Mouse (Mus musculus) ovary, postnatal 14 days (tissue): ENCODE data around the gene Pcbp4.
A peak's percentile ranks its signal among the peaks of the same experiment; 100 is the strongest.

ENCODE experiments used
- DNase-seq: peaks from one replicate; pipeline ENCODE4 v3.0.0; 2022; ENCODE audit warnings: low spot score

Gene Pcbp4

GRCm38 (mm10) chr9:106464751-106465541 lies 11.9 kb downstream of the Pcbp4 start:
- peak; percentile 38 for DNase-seq

DNA sequence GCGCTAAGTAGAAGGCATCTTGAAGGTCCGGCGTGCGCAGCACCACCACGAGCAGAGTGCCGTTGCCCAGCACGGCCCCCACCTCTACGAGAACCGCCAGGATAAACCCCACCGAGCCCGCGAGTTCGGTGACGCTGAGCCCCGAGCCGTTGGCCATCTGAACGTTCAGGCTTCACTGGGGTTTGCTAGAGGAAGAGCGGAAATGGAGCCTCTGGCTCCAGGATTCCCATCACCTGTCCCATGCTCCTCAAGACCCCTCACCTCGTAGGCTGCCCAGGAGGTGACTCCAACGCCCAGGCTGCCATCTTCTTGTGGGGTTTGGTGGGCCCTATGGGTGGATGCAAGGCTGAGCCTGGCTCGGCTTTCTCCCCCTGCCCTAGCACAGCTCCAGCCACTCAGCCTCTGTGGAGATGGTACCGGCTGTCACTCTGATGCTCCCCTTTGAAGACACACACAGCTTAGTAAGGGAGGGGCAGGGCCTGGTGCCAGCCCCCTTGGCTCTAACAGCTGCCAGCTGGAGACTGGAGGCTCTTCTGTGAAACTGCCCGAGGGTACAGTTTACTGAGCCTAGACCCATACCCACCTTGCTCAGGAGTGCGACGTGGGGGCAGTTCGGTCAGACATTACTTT lies 12.6 kb downstream of the Pcbp4 start, which contains the start of gene Gpr62:
TSS of gene Gpr62 (minus strand) at position 368 of the 630 bp plus-strand sequence.
- no peak for DNase-seq

DNA sequence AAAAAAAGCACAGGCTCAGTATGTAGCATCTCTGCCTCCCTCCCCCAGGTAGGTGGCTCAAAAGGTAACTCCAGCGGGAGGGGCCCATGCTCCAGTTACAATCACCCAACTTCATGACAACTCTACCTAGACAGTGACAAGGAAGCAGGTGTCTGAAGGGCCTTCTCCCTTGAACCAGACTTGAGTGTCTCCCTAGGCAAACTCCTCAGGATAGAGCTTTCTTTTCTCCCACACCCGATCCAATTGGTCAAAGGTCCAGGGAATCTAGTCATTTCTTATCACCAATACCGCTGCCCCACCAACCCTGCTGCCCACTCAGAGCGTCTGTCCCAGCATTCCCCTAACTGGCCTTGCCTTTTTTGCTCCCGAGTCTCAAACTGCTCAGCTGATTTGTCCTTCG lies 13.6 kb downstream of the Pcbp4 start:
- no peak for DNase-seq

DNA sequence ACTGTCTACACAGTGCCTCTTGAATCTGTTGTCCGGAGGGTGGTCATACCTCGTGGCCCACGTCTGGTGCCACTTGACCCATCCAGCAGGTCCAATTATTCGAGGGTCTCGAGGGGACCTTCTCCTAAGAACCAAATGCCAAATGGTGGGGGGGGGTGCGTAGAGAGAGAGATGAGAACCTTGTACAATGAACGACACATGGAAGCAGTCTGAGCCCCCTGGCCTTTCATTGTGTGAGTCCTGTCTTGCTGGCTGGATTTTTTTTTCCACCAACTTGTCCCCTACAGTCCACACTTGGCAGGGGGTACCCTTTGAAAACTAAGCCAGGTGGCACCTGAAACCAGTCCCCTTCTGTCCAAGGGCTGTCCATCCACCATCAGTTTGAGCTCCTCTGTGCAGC lies 14.7 kb downstream of the Pcbp4 start:
- DNase-seq: no peak

GRCm38 (mm10) chr9:106469317-106469716 lies 16.2 kb downstream of the Pcbp4 start:
- DNase-seq: no peak

DNA sequence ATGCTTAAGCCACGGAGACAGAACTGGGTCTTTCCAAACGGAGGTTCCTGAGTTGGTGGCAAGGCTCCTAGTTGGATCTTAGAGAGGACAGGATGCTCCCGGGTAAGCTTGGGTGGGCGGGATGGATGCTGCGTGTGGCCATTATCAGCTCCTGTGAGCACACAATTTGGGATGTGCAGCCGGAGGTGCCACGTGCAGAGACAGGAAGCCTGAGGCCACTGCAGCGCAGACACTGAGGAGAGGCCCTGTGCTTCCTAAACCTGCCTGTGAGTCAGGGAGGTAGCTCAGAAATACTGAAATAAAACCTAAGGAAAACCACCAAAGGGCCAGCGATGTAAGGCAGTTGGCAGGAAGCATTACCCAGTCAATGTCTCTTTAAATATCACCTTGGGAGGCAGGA lies 16.7 kb downstream of the Pcbp4 start:
- no peak for DNase-seq

- no peak for DNase-seq
Observed at GRCm38 (mm10) chr9:106470991-106471750, 18.1 kb downstream of the Pcbp4 start.

GRCm38 (mm10) chr9:106471892-106472291 lies 18.8 kb downstream of the Pcbp4 start:
- DNase-seq: peak; percentile 33

GRCm38 (mm10) chr9:106472321-106472720 lies 19.2 kb downstream of the Pcbp4 start:
- no peak for DNase-seq

DNA sequence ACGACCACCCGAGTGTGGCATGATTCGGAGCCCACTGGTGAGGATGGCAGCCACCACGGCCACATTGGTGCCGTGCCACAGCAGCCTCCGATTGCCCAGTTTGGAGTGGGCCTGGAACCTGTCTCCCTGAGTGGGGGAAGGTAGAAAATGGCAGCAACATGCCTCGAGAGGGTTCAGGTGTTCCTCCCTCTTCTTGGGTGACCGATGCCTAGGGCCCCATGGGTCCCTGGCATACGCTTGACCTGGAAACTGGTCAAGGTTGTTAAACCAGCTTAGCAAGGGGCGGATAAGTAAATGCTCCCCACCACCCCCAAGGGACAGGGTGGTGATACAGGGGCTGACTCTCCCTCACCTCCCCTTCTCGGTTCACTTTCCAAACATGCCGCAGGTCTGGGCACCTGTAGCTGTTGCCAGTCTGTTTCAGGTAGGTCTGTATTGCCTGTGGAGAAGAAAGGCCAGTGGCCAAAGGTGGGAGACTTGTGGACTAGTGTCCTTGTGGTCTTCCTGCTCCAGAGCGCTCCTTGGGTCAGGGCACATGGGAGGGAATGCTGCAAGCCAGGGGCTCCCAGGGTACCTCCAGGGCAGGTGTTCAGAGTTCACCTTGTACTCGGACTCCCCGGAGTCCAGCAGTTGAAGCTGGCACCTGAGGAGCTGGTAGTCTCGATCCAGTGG lies 20.1 kb downstream of the Pcbp4 start:
- no peak for DNase-seq

- no peak for DNase-seq
Observed at GRCm38 (mm10) chr9:106473753-106474105, 20.6 kb downstream of the Pcbp4 start.

DNA sequence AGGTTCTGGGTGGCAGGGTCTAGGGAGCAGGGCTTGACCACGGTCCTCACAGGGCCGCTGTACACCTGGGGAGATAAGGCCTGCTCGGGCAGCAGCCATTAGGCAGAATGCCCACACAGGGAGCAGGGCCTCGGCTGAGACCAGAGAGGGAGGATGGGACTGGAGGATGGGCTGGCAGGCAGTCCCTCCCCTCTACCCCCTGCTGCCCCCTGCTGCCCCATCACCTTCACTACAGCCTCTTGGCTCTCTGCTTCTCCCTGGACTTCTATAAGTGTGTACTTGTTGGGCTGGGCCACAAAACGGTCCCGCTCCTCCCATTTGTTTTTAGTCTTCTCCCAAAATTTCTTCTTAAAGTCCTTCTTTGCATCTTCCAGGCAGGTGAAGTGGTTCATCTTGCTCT lies 21.4 kb downstream of the Pcbp4 start:
- peak; percentile 59 for DNase-seq

GRCm38 (mm10) chr9:106475046-106475445 lies 22.0 kb downstream of the Pcbp4 start:
- DNase-seq: no peak

GRCm38 (mm10) chr9:106475663-106476001 lies 22.5 kb downstream of the Pcbp4 start, which contains the start of gene Rrp9:
Rrp9 (plus strand) TSS chr9:106475963.
- no peak for DNase-seq

- DNase-seq: peak; percentile 41
Observed at GRCm38 (mm10) chr9:106476002-106476923, 23.2 kb downstream of the Pcbp4 start.

- DNase-seq: peak; percentile 99
Observed at GRCm38 (mm10) chr9:106476924-106477484, 23.9 kb downstream of the Pcbp4 start, which contains the start of gene Parp3. Parp3 (minus strand) TSS chr9:106476949.

- no peak for DNase-seq
Observed at GRCm38 (mm10) chr9:106477649-106478048, 24.6 kb downstream of the Pcbp4 start.

GRCm38 (mm10) chr9:106478101-106478500 lies 25.0 kb downstream of the Pcbp4 start:
- no peak for DNase-seq

DNA sequence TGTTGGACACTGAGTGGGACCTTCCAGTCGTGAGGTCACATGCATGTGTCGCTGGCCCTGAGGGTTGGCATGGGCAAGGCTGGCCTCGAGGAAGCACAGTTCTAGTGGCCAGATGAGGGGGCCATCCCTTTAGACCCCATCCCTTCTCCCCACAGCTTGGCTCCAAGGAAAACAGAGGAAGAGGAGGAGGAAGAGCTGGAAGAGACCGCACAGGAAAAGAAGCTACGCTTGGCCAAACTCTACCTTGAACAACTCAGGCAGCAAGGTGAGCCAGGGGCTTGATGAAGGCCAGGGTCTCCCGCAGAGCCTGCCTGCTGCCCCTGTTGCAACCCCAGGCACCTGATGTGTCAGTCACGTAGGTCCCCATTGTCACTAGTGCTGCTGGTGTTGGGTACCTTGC lies 27.4 kb downstream of the Pcbp4 start:
- DNase-seq: no peak

- no peak for DNase-seq
Observed at GRCm38 (mm10) chr9:106481075-106481474, 28.0 kb downstream of the Pcbp4 start.

GRCm38 (mm10) chr9:106481676-106482075 lies 28.6 kb downstream of the Pcbp4 start:
- no peak for DNase-seq
